Mouse (Mus musculus) embryo, embryonic 10 days (tissue): ENCODE measurements at regions not wholly inside any gene's neighbourhood (a gene's known extent, or its start where the extent isn't known, plus 50 kb on each side); places are given as distances from the start of the nearest gene placed in this dataset.
"Not testable (repeated sequence)": the region's sequence is repeated elsewhere in the genome, so short reads cannot be mapped to it uniquely, and the experiment has no call there.

ENCODE experiments used
- DNase-seq: peaks from one replicate; pipeline ENCODE4 v3.0.0-alpha.2; 2015; ENCODE audit warnings: low spot score

DNA sequence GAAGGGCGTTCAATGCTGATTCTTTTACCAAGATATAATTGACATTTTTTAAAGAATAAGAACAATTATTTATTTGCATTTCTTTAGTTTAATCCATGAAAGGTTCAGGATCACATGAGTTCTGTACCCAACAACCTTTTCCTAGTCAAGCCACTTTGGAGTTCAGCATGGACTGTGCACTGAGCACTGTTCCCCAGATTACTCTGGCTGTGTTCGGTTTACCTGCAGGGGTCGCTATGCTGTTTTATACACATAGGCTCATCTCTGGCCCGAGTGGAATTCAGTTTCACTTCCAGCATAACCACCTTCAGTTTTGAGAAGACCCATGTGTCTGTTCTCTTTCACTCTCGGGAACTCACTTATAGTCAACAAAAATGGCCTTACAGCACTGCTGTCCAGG, 93.5 kb upstream of the Smarcad1 start:
- DNase-seq = not testable (repeated sequence)

GRCm38 (mm10) chr6:64961608-64962486, 80.5 kb upstream of the Smarcad1 start:
- DNase-seq = no peak

- no peak for DNase-seq
Measured at GRCm38 (mm10) chr6:64962612-64963011, 79.8 kb upstream of the Smarcad1 start.

GRCm38 (mm10) chr6:64964664-64965063, 77.7 kb upstream of the Smarcad1 start:
- DNase-seq = no peak

DNA sequence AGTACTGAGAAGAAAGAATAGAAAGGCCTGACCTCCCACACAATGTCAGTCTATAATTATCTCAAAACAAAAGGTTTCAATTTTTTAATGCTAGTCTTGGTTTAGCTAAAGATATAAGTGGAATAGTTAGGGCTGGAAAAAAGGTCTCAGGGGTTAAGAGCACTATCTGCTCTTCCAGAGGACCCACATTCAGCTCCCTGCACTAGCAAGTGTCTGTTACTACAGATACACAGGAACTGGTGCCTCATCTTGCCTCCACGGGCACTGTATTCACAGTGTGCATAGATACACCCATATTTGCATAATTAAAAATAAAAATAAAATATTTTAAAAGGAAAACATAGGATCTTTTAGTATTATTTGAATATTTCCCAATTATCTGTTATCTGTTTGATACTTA, 77.2 kb upstream of the Smarcad1 start:
- DNase-seq = no peak

DNA sequence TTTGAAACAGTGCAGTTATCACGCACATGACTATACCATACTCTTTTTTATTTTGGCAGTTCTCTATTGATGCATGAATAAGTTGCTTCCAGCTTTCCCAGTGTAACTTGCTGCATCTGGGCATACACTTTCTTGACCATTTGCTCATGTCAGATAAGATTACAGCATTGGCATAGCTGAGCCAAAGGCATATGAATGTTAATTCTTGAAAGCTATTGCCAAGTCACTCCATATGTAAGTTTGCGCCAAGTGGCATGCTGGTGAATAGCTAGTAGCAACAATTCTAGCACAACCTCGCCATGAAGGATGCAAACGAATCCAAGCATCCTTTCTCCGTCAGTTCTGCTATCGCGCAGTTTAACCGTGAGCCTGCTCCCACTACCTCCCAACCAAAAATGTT, 72.2 kb upstream of the Smarcad1 start:
- no peak for DNase-seq

DNA sequence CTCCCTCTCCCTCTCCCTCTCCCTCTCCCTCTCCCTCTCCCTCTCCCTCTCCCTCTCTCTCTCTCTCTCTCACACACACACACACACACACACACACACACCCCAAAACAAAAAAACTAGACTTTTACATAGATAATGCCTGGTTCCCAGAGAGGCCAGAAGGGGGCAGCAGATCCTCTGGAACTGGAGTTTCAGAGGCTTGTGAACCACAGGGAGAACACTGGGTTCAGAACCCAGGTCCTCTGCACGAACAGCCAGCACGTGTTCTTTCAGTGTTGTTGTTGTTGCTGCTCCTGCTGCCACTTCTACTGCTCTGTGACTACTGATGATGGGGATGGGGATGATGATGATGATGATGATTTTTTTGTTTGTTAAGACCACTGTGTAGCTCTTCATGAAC, 68.4 kb upstream of the Smarcad1 start:
- peak; percentile 43 for DNase-seq

- not testable (repeated sequence) for DNase-seq
Measured at GRCm38 (mm10) chr6:64974453-64974852, 67.9 kb upstream of the Smarcad1 start.

DNA sequence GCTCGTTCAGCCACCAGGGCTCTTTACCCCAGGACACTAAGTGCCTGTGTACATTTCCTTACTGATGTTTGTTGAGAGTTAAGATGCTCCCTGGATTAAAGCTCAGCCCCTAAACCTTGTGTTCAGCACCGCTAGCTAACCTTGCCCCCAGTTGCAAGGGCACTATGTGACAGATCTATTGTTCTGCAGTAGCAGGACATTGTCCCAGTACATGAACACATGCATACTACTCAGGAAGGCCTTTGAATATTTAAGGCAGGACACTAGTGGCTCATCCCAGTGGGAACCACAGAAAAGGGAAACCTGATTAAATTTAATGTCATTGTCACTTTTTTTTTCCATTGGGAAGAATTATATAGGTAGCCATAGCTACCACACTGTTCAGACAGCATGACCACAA, 60.3 kb upstream of the Smarcad1 start:
- no peak for DNase-seq
